Mouse (Mus musculus) heart, postnatal 0 days (tissue): ENCODE measurements around the gene Pyroxd1. TPM values are rescaled to one million over a fixed set of nuclear protein-coding genes. Genes with fewer than 3 reads are reported as not detected.
A peak's percentile ranks its signal among the peaks of the same experiment; 100 is the strongest.

ENCODE experiments used
- ATAC-seq: fragments of 200-750 bp; cut with Nextera tagmentation; 2 replicates; pipeline ENCODE4 v1.8.0; 2017; ENCODE audit warnings: low read depth, moderate number of reproducible peaks, moderate library complexity; ENCODE audit not compliant: insufficient read depth
- DNase-seq: peaks from one replicate; pipeline ENCODE4 v3.0.0-alpha.2; 2016; ENCODE audit warnings: low spot score
- H3K27ac ChIP-seq: fragments of 300-500 bp; sonication (generic); 2 replicates; pipeline ENCODE4 v1.5.1; 2014; ENCODE audit warnings: low read depth, mild to moderate bottlenecking
- H3K27me3 ChIP-seq: fragments of 300-500 bp; sonication (generic); 2 replicates; pipeline ENCODE4 v1.6.1; 2014; ENCODE audit warnings: low read length, mixed read lengths; ENCODE audit not compliant: control insufficient read depth, insufficient read depth
- H3K36me3 ChIP-seq: fragments of 300-500 bp; sonication (generic); replicated peaks from 2 replicates; pipeline ENCODE4 v1.6.1; 2014; ENCODE audit warnings: low read length, mixed read lengths; ENCODE audit not compliant: control insufficient read depth, insufficient read depth
- H3K4me1 ChIP-seq: fragments of 300-500 bp; sonication (generic); 2 replicates; pipeline ENCODE4 v1.6.1; 2014; ENCODE audit warnings: antibody characterized with exemption; ENCODE audit not compliant: control insufficient read depth, insufficient read depth
- H3K4me2 ChIP-seq: fragments of 300-500 bp; sonication (generic); 2 replicates; pipeline ENCODE4 v1.6.1; 2014; ENCODE audit warnings: low read depth, mild to moderate bottlenecking, low read length, moderate library complexity
- H3K4me3 ChIP-seq: fragments of 300-500 bp; sonication (generic); 2 replicates; pipeline ENCODE4 v1.5.1; 2014; ENCODE audit warnings: low read depth, low read length
- H3K9ac ChIP-seq: fragments of 300-500 bp; sonication (generic); replicated peaks from 2 replicates; pipeline ENCODE4 v1.6.1; 2014; ENCODE audit warnings: low read depth, low read length, mixed read lengths
- H3K9me3 ChIP-seq: fragments of 300-500 bp; sonication (generic); replicated peaks from 2 replicates; pipeline ENCODE4 v1.6.1; 2016; ENCODE audit warnings: low read length; ENCODE audit not compliant: control insufficient read depth
- CTCF ChIP-seq: IDR thresholded peaks from 2 replicates; pipeline ENCODE4 v1.5.1; 2016; ENCODE audit warnings: antibody characterized with exemption, control low read depth, low read depth
- EP300 ChIP-seq: IDR thresholded peaks from 2 replicates; pipeline ENCODE4 v1.6.1; 2016; ENCODE audit warnings: antibody characterized with exemption, low read depth
- WGBS: fragments of 180-500 bp; shearing (Covaris S2); extraction: QIAGEN DNeasy Blood & Tissue Kit; methylation state at CpG from one replicate; pipeline ENCODE4 v1.1.7; 2014; 5-methylcytosine and 5-hydroxymethylcytosine counted together
- polyA plus RNA-seq: library from polyadenylated mRNA; unstranded; fragments of >200 nt; fragmentation: Nextera tagmentation; extraction: Ambion mirVana; gene quantifications from 2 replicates; pipeline ENCODE4 v1.2.1, GENCODE M21; 2015
- total RNA-seq: library from RNA; depleted of rRNA; stranded (reverse); fragments of >200 nt; gene quantifications from 2 replicates; pipeline ENCODE4 v1.2.3, GENCODE M21; 2014; ENCODE audit warnings: low replicate concordance

The Pyroxd1 gene
- total and polyA plus RNA-seq, 2 experiments from 2014 or later, result 6.1 to 14.8 TPM

DNA sequence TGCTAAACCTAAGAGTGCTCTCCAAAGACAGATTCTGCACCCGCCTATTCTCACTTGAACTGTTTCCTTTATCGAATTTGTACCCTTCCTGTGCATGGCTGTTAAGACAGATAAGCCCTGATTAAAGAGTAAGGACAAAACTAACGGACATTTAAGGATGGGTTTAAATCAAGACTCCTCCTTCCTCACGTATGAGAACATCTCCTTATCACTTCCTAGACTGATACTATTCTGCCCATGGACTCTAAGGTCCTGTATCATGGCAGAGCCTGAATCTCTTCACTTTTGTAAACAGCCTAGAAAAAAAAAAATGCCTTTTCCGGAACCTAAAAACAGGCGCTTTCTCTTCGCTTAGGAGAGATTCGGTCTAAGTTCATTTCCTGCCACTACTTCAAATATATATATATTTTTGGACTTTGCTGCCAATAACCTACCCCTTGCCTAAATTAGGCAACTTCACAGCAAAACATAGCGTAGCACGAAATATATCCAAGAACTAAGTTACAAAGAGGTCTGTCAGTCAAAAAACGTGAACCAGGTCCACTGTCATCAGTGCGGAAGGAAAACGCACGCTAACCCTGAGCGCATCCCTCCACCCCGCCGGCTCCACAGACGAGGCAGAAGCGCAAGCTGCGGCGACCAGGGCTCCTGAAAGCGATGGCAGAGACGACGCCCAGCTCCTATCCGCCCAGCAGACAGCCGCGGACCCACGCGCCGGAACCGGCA lies 41.0 kb downstream of the Pyroxd1 start:
- Histone ChIP-seq H3K36me3 (no peaks in the 10 kb centered on the region), H3K27ac (0 out of 2 replicates have a peak overlapping the region, but pooled peaks have one; percentile 32), H3K9ac (peak overlapping the region; percentile 95), H3K4me2 (peak overlapping the region; percentile 99), H3K4me1 (peaks cover 5% of the 10 kb centered on the region; the same call in 1 of the 2 replicates), H3K27me3 (no peaks in the 10 kb centered on the region), H3K4me3 (peak overlapping the region; percentile 99), H3K9me3 (no peaks in the 10 kb centered on the region)
- TF ChIP-seq CTCF (no peak), EP300 (no peak)
- no peak for DNase-seq
- peak; percentile 60 for ATAC-seq
- WGBS, result 3% methylated on average over 31 of the region's 31 CpGs

GRCm38 (mm10) chr6:142387011-142387754 lies 41.7 kb downstream of the Pyroxd1 start, which contains the start of the genes Recql and Golt1b:
Gene Recql, minus strand, starts transcription at chr6:142387087.
Gene Golt1b, plus strand, starts transcription at chr6:142387221.
- H3K9ac ChIP-seq, result peak within 1 kb of the TSS; percentile 95
- no peaks in the 10 kb centered on the region for H3K9me3 ChIP-seq
- peak within 1 kb of the TSS; percentile 74 for H3K27ac ChIP-seq
- ATAC-seq (peak; percentile 100), DNase-seq (peak; percentile 95)
- H3K27me3 ChIP-seq, result no peaks in the 10 kb centered on the region
- peak within 1 kb of the TSS; percentile 99 for H3K4me2 ChIP-seq
- WGBS, result under 1% methylated on average over 81 of the region's 87 CpGs
- H3K36me3 ChIP-seq, result no peaks in the 10 kb centered on the region
- TF ChIP-seq EP300 (peak; percentile 79; the same call in 1 of the 2 replicates), CTCF (no peak)
- peaks cover 5% of the 10 kb centered on the region; the same call in 1 of the 2 replicates for H3K4me1 ChIP-seq
- peak within 1 kb of the TSS; percentile 99 for H3K4me3 ChIP-seq

DNA sequence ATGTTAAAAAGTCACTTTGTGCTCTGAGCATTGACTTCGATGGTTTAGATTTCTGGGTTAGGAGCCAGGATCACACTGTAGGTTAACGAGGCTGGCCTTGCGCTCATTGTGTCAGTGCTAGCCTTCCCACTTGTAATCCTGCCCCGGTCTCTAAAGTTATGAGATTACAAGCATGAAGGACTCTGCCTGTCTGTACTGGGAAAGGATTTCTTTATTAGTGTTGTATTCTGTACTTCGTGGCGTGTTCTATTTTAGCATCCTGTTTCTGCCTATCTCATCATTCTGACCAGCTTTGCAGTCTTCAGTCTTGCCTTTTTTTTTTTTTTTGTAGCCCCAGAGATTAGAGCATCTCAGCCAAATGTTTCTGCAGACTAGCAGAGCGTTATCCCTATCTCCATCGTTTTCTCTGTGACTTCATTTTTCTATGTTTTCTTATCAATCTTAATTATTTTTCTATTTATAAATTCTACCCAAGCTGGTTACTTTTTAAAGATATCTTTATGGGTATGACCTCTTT lies 42.4 kb downstream of the Pyroxd1 start:
- DNase-seq (no peak), ATAC-seq (no peak)
- Histone ChIP-seq H3K27me3 (no peaks in the 10 kb centered on the region), H3K4me2 (peak overlapping the region; percentile 99), H3K4me3 (peak overlapping the region; percentile 99), H3K4me1 (peaks cover 5% of the 10 kb centered on the region; the same call in 1 of the 2 replicates), H3K9ac (peak overlapping the region; percentile 95), H3K36me3 (no peaks in the 10 kb centered on the region), H3K27ac (peak overlapping the region; percentile 74; the same call in 1 of the 2 replicates), H3K9me3 (no peaks in the 10 kb centered on the region)
- TF ChIP-seq EP300 (no peak), CTCF (no peak)
- 9% methylated on average over 8 of the region's 8 CpGs for WGBS

DNA sequence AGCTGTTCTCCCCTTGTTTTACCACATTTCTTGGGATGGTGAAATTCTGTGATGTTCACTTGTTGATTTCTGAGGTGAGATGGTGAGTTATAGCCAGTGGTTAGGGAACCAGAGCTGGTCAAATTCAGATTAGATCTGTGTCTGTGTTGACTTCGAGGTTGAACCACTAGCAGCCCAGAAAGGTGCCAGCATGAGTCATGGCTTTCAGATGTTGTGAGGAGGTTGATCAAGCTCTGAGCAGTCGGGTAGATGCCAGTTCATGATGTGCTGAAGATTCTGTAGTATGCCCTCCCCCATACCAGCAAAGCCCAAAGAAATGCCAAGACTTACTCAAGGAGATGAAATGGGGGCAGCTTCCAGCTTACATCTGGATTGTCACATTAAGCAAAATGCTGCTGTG lies 43.6 kb downstream of the Pyroxd1 start:
- no peak overlapping the region for H3K9ac ChIP-seq
- no peak overlapping the region for H3K4me2 ChIP-seq
- no peak for TF ChIP-seq EP300
- peaks cover 6% of the 10 kb centered on the region; the same call in 1 of the 2 replicates for H3K36me3 ChIP-seq
- no peaks in the 10 kb centered on the region for H3K9me3 ChIP-seq
- H3K27me3 ChIP-seq, result no peaks in the 10 kb centered on the region
- no peak for DNase-seq
- no peak overlapping the region for H3K27ac ChIP-seq
- H3K4me1 ChIP-seq, result peaks cover 5% of the 10 kb centered on the region; the same call in 1 of the 2 replicates
- ATAC-seq, result no peak
- H3K4me3 ChIP-seq, result no peak overlapping the region
- 69% methylated on average over 2 of the region's 2 CpGs for whole genome bisulfite sequencing

DNA sequence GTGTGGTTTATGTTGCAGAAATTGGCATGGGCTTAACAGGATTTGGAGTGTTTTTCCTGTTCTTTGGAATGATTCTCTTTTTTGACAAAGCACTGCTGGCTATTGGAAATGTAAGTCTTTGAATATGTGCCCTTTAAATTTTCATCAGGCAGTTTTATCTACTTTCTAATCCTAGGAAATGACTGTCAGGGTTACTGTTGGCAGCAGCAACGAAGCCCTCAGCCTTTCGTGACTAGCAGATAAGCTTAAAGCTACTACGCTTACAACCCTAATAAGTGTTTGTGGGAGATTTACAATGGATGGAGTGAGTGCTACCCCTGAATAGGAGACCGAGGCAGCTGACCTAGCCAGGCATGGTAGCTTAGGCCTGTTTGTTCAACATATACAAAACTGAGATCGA lies 46.9 kb downstream of the Pyroxd1 start:
- H3K27me3 ChIP-seq, result no peaks in the 10 kb centered on the region
- H3K4me3 ChIP-seq, result no peak overlapping the region
- 48% methylated on average over 5 of the region's 5 CpGs for WGBS
- no peak overlapping the region for H3K27ac ChIP-seq
- TF ChIP-seq EP300 (no peak), CTCF (no peak)
- H3K9ac ChIP-seq, result no peak overlapping the region
- H3K36me3 ChIP-seq, result peaks cover 30% of the 10 kb centered on the region
- no peak overlapping the region for H3K4me2 ChIP-seq
- DNase-seq (no peak), ATAC-seq (no peak)
- H3K4me1 ChIP-seq, result 0 out of 2 replicates have a peak, but pooled peaks cover 5% of the 10 kb centered on the region
- H3K9me3 ChIP-seq, result no peaks in the 10 kb centered on the region
